Mouse (Mus musculus): Measurements from ENCODE around the gene Ccdc9.

Gene Ccdc9
- long read RNA-seq, experiment 1, result 0 reads
- long read RNA-seq, experiment 2, partial matches to known transcripts, result 1 of 2 reads
- long read RNA-seq, experiment 2, other reads (novel, unspliced or antisense), result 0 of 2 reads

GRCm38 (mm10) chr7:16286026-16286961, at the start of gene Ccdc9:
Gene Ccdc9 (minus strand): TSS chr7:16286795.
- intact Hi-C loops (cut with DNase I), result no loop called here

- intact Hi-C loops (cut with DNase I), result loop anchor here (5.0 kb wide), 1 partner anchor 38 kb away; no protein-coding TSS in a partner anchor
These were observed 42.6 kb upstream of the Ccdc9 start for GRCm38 (mm10) chr7:16329146-16329545.

GRCm38 (mm10) chr7:16326607-16326971, 40.0 kb upstream of the Ccdc9 start:
- intact Hi-C loops (cut with DNase I), result loop anchor here (1.0 to 5.0 kb wide), 2 partner anchors 32 to 41 kb away; no protein-coding TSS in a partner anchor

GRCm38 (mm10) chr7:16325920-16326606, 39.5 kb upstream of the Ccdc9 start:
- intact Hi-C loops (cut with DNase I), result loop anchor here (1.0 to 5.0 kb wide), 2 partner anchors 32 to 41 kb away; no protein-coding TSS in a partner anchor

- intact Hi-C loops (cut with DNase I), result loop anchor here (5.0 kb wide), 1 partner anchor 43 kb away; no protein-coding TSS in a partner anchor
These were observed 38.1 kb upstream of the Ccdc9 start for GRCm38 (mm10) chr7:16324661-16325060.

GRCm38 (mm10) chr7:16320479-16320878, 33.9 kb upstream of the Ccdc9 start:
- intact Hi-C loops (cut with DNase I), result no loop called here

GRCm38 (mm10) chr7:16319216-16319615, 32.6 kb upstream of the Ccdc9 start:
- intact Hi-C loops (cut with DNase I), result no loop called here

GRCm38 (mm10) chr7:16317094-16317493, 30.5 kb upstream of the Ccdc9 start:
- intact Hi-C loops (cut with DNase I), result no loop called here

- intact Hi-C loops (cut with DNase I), result no loop called here
These were observed 28.7 kb upstream of the Ccdc9 start for GRCm38 (mm10) chr7:16315222-16315759.

GRCm38 (mm10) chr7:16314221-16314775, 27.7 kb upstream of the Ccdc9 start:
- intact Hi-C loops (cut with DNase I), result no loop called here

GRCm38 (mm10) chr7:16313481-16314220, 27.1 kb upstream of the Ccdc9 start:
- intact Hi-C loops (cut with DNase I), result loop anchor here (2.0 kb wide), 1 partner anchor 19 kb away; no protein-coding TSS in a partner anchor

GRCm38 (mm10) chr7:16312672-16313311, 26.2 kb upstream of the Ccdc9 start:
- intact Hi-C loops (cut with DNase I), result loop anchor here (2.0 kb wide), 1 partner anchor 18 kb away; no protein-coding TSS in a partner anchor

GRCm38 (mm10) chr7:16312011-16312671, 25.5 kb upstream of the Ccdc9 start:
- intact Hi-C loops (cut with DNase I), result loop anchor here (2.0 kb wide), 1 partner anchor 17 kb away; no protein-coding TSS in a partner anchor

GRCm38 (mm10) chr7:16311453-16312004, 24.9 kb upstream of the Ccdc9 start:
- intact Hi-C loops (cut with DNase I), result loop anchor here (2.0 kb wide), 1 partner anchor 17 kb away; no protein-coding TSS in a partner anchor

- intact Hi-C loops (cut with DNase I), result no loop called here
These were observed 24.2 kb upstream of the Ccdc9 start for GRCm38 (mm10) chr7:16310521-16311452.

- intact Hi-C loops (cut with DNase I), result no loop called here
These were observed 23.5 kb upstream of the Ccdc9 start for GRCm38 (mm10) chr7:16310020-16310520.

- intact Hi-C loops (cut with DNase I), result no loop called here
These were observed 22.9 kb upstream of the Ccdc9 start for GRCm38 (mm10) chr7:16309318-16310019.
